Mouse (Mus musculus): ENCODE results near the gene Hyal3. TPM values are rescaled to one million over a fixed set of nuclear protein-coding genes. Genes with fewer than 3 reads are reported as not detected.

The Hyal3 gene
- polyA plus RNA-seq, 1 experiment from 2014 or later = 1.4 TPM

DNA sequence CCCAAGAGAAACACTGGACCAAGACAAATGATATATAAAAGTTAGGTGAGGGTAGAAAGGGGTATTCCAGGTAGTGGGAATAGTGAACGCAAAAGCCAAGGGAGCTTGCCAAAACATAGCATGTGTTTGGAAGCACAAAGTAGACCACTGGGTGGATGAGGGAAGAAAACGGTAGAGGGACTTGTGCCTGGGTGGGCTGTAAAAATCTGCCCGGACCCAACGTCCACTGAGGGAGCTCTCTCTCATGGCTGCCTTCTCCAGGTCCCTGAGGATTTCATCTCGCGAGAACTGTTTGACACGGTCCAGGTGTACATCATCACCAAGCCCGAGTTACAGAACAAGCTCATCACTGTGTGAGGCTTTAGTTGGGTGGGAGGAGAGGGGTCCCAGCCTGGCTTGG lies 37.9 kb upstream of the Hyal3 start:
- Histone ChIP-seq H3K9me3 (no peaks in the 10 kb centered on the region), H3K4me2 (peak overlapping the region; percentile 84), H3K4me3 (peak overlapping the region; percentile 83), H3K36me3 (peaks cover 32% of the 10 kb centered on the region), H3K27ac (no peak overlapping the region), H3K4me1 (peaks cover 33% of the 10 kb centered on the region), H3K9ac (peak overlapping the region; percentile 61), H3K27me3 (no peaks in the 10 kb centered on the region)
- WGBS = 24% methylated on average over 8 of the region's 8 CpGs
- ATAC-seq (ENCODE audit: borderline replicate concordance, extremely low read depth, low FRiP score, low TSS enrichment) = no peak

DNA sequence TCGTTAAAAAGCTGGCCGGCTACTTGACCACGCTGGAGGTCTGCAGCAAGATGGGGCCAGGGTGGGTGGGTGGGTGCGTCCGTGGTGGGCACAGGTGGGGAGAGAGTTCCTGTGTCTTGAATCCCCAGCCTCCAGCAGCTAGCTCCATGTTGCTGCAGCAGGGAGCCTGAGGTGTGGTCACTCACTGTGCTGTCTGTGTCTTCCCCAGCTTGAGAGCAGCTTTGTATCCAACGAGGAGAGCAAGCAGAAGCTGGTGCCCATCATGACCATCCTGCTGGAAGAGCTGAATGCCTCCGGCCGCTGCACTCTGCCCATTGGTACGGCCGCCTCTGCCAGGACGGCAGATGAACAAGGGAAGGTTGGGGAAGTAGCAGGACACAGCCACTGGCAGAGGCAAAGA lies 37.3 kb upstream of the Hyal3 start:
- Histone ChIP-seq H3K27ac (no peak overlapping the region), H3K9me3 (no peaks in the 10 kb centered on the region), H3K4me1 (peaks cover 34% of the 10 kb centered on the region), H3K36me3 (peaks cover 26% of the 10 kb centered on the region), H3K9ac (no peak overlapping the region), H3K27me3 (no peaks in the 10 kb centered on the region), H3K4me2 (no peak overlapping the region), H3K4me3 (no peak overlapping the region)
- ATAC-seq (ENCODE audit: borderline replicate concordance, extremely low read depth, low FRiP score, low TSS enrichment) = no peak
- 83% methylated on average over 11 of the region's 11 CpGs for WGBS

DNA sequence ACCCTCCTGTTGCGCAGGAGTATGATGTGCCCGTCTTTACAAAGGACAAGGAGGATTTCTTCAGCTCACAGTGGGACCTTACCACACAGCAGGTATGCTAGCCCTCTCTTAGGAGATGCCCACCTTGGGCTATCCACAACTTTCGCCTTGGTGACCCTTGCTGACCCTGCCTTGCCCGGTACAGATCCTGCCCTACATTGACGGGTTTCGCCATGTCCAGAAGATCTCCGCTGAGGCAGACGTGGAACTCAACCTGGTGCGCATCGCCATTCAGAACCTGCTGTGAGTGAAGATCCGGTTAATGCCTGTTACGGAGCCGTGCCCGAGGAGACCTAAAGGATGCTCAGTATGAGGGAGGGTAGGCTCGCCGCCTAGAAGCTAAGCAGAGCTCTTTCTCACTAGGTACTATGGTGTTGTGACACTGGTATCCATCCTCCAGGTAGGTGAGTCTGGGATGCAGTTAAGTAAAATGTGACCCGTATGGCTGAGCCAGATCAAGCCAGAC lies 36.4 kb upstream of the Hyal3 start:
- no peak overlapping the region for H3K4me2 ChIP-seq
- H3K9me3 ChIP-seq = no peaks in the 10 kb centered on the region
- no peaks in the 10 kb centered on the region for H3K27me3 ChIP-seq
- WGBS = 93% methylated on average over 17 of the region's 17 CpGs
- no peak overlapping the region for H3K4me3 ChIP-seq
- H3K4me1 ChIP-seq = peaks cover 34% of the 10 kb centered on the region
- no peak for ATAC-seq (ENCODE audit: borderline replicate concordance, extremely low read depth, low FRiP score, low TSS enrichment)
- H3K36me3 ChIP-seq = peaks cover 16% of the 10 kb centered on the region
- H3K9ac ChIP-seq = no peak overlapping the region
- no peak overlapping the region for H3K27ac ChIP-seq

DNA sequence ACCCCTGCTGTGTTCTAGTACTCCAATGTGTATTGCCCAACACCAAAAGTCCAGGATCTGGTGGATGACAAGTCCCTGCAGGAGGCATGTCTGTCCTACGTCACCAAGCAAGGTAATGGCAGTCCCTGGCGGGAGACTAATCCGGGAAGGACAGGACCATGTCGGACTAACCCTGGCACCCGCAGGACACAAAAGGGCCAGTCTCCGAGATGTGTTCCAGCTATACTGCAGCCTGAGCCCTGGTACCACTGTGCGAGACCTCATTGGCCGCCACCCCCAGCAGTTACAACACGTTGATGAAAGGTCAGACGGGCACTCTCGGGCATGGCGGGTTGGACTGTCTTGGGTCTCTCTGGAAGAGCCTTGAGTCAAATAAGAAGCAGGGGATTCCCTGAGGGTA lies 35.9 kb upstream of the Hyal3 start:
- Histone ChIP-seq H3K4me3 (no peak overlapping the region), H3K27ac (no peak overlapping the region), H3K9ac (no peak overlapping the region), H3K36me3 (peaks cover 12% of the 10 kb centered on the region; the same call in 1 of the 2 replicates), H3K9me3 (no peaks in the 10 kb centered on the region), H3K4me2 (no peak overlapping the region), H3K4me1 (peaks cover 34% of the 10 kb centered on the region), H3K27me3 (no peaks in the 10 kb centered on the region)
- no peak for ATAC-seq (ENCODE audit: borderline replicate concordance, extremely low read depth, low FRiP score, low TSS enrichment)
- 90% methylated on average over 12 of the region's 12 CpGs for WGBS

DNA sequence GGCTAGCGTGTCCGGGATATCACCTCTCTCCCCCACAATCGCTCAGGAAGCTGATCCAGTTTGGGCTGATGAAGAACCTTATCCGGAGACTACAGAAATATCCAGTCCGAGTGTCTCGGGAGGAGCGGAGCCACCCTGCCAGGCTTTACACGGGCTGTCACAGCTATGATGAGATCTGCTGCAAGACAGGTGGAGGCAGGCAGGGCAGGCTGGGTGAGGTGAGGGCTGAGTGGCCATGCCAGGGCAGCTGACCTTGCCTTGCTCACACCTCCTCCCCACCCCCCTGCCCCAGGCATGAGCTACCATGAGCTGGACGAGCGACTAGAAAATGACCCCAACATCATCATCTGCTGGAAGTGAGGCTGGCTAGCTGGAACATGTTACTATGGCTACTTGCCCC lies 35.4 kb upstream of the Hyal3 start:
- no peak overlapping the region for H3K4me2 ChIP-seq
- no peak for ATAC-seq (ENCODE audit: borderline replicate concordance, extremely low read depth, low FRiP score, low TSS enrichment)
- whole genome bisulfite sequencing = 85% methylated on average over 10 of the region's 10 CpGs

DNA sequence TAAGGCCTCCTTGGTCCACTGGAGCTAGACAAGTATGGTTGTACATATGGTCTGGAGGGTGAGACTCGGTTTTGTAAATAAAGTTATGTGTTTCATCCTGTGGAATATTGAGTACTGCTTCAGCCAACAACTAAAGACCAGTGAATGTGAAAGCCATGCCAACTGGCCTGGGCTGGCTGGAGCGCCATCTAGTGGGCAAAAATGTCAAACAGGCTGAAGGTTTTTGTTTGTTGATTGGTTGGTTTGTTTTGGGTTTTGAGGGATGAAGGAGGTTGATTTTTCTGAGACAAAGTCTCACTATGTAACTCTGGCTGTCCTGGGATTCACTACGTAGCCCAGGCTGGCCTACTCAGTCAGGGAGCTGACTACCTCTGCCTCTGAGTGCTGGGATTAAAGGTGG lies 35.0 kb upstream of the Hyal3 start:
- WGBS = 12% methylated on average over 3 of the region's 3 CpGs
- Histone ChIP-seq H3K9me3 (no peaks in the 10 kb centered on the region), H3K36me3 (peaks cover 9% of the 10 kb centered on the region; the same call in 1 of the 2 replicates), H3K27me3 (no peaks in the 10 kb centered on the region), H3K4me3 (no peak overlapping the region), H3K27ac (no peak overlapping the region), H3K4me1 (peaks cover 41% of the 10 kb centered on the region), H3K9ac (no peak overlapping the region), H3K4me2 (no peak overlapping the region)
- ATAC-seq (ENCODE audit: borderline replicate concordance, extremely low read depth, low FRiP score, low TSS enrichment) = no peak

More for the DNA sequence above, 35.4 kb upstream of the Hyal3 start:
- Histone ChIP-seq H3K36me3 (peaks cover 9% of the 10 kb centered on the region; the same call in 1 of the 2 replicates), H3K9ac (no peak overlapping the region), H3K27ac (no peak overlapping the region), H3K4me3 (no peak overlapping the region), H3K27me3 (no peaks in the 10 kb centered on the region), H3K4me1 (peaks cover 37% of the 10 kb centered on the region), H3K9me3 (no peaks in the 10 kb centered on the region)

DNA sequence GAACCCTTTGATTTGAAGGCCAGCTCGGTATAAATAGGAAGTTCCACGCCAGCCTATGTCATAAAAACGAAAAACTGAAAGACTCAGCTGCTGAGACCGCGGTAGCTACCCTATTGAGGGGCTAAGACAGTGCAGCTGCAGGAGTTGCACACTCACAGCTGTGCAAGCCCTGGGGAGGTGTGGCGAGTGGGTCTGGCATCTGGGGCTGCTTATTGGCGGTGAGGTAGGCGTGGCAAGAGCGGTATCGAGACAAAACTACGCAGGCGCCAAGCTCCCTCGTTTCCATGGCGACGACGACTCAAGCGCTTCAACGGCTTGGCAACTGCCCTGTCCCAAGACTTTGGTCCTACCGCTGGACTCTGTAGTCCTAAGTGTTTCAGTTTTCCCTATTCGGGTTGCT lies 33.6 kb upstream of the Hyal3 start, which contains the start of gene Zmynd10:
Zmynd10 (plus strand) TSS at position 273 of the 400 bp plus-strand sequence.
- peaks cover 44% of the 10 kb centered on the region for H3K4me1 ChIP-seq
- 1% methylated on average over 20 of the region's 20 CpGs for WGBS
- H3K4me3 ChIP-seq = peak within 1 kb of the TSS; percentile 19
- no peaks in the 10 kb centered on the region for H3K27me3 ChIP-seq
- H3K9ac ChIP-seq = no peak within 1 kb of the TSS
- peaks cover 9% of the 10 kb centered on the region; the same call in 1 of the 2 replicates for H3K36me3 ChIP-seq
- peak; percentile 41; the same call in 1 of the 2 replicates for ATAC-seq (ENCODE audit: borderline replicate concordance, extremely low read depth, low FRiP score, low TSS enrichment)
- H3K4me2 ChIP-seq = peak within 1 kb of the TSS; percentile 44
- no peak within 1 kb of the TSS; the same call in 1 of the 2 replicates for H3K27ac ChIP-seq
- no peaks in the 10 kb centered on the region for H3K9me3 ChIP-seq

DNA sequence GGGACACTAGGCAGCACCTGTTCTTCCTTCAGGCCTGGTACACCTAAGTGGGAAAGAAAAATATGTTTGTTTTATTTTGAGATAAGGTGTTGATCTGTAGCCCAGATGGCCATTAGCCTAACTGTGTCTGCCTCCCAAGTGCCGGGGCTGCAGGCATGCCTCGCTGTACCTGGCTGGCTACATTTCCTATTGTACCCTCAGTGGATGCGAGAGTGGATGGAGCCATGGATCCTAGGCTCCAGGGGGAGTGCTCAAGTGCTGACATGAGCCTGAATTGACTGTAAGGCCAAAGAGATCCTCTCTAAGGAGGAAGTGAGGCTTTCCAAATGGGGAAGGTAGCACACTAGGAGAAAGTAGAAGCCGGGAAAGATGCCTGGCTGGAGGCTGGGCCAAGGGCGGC lies 32.7 kb upstream of the Hyal3 start:
- H3K4me2 ChIP-seq = no peak overlapping the region
- no peak overlapping the region for H3K9ac ChIP-seq
- no peak overlapping the region for H3K4me3 ChIP-seq
- H3K9me3 ChIP-seq = no peaks in the 10 kb centered on the region
- H3K27ac ChIP-seq = no peak overlapping the region
- peaks cover 46% of the 10 kb centered on the region for H3K4me1 ChIP-seq
- peaks cover 9% of the 10 kb centered on the region; the same call in 1 of the 2 replicates for H3K36me3 ChIP-seq
- WGBS = 72% methylated on average over 5 of the region's 5 CpGs
- ATAC-seq (ENCODE audit: borderline replicate concordance, extremely low read depth, low FRiP score, low TSS enrichment) = no peak
- H3K27me3 ChIP-seq = no peaks in the 10 kb centered on the region

DNA sequence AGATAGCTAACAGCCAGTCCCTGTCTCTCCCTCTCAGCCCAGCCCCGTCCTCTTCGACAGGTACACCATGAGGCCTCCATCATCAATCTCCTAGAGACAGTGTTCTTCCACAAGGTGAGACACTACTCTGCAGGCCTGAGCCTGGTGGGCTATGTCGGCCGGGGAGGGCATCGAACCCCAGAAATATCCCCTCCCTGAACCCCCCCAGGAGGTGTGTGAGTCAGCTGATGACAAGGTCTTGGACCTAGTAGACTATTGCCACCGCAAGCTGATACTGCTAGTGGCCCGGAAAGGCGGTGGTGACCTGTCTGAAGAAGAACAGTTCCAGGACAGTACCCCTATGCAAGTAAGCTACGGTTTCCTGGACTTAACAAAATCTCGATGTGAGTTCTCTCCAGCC lies 31.8 kb upstream of the Hyal3 start:
- 87% methylated on average over 10 of the region's 10 CpGs for WGBS
- no peak overlapping the region for H3K4me2 ChIP-seq
- peaks cover 54% of the 10 kb centered on the region for H3K4me1 ChIP-seq
- H3K36me3 ChIP-seq = peaks cover 9% of the 10 kb centered on the region; the same call in 1 of the 2 replicates
- H3K27me3 ChIP-seq = no peaks in the 10 kb centered on the region
- H3K9me3 ChIP-seq = no peaks in the 10 kb centered on the region
- H3K9ac ChIP-seq = no peak overlapping the region
- no peak overlapping the region for H3K4me3 ChIP-seq
- H3K27ac ChIP-seq = no peak overlapping the region
- ATAC-seq (ENCODE audit: borderline replicate concordance, extremely low read depth, low FRiP score, low TSS enrichment) = no peak

DNA sequence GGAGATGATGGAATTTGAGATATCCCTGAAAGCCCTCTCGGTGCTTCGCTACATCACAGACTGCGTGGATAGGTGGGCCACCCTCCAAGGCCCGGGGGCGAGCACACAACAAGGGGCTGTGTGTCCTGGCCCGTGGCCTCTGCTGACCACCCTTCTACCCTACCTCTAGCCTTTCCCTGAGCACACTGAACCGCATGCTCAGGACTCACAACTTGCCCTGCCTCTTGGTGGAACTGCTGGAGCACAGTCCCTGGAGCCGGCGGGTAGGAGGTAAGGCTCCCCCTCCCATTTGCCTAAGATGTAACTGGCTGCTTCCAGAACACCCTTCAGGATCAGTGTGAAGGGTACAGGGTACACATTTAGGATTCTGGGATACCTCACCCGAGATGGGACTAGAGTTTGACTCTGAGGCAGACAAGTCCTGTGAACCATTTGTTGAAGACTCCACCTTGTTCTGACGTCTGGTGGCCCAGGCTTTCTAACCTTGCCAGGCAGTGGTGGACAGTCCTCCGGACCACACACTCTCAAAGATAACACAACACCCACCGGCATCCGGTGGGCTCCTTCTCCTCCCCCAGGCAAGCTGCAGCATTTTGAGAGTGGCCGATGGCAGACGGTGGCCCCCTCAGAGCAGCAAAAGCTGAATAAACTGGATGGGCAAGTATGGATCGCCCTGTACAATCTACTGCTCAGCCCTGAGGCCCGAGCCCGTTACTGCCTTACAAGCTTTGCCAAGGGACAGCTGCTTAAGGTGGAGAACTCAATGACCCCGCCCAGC lies 31.1 kb upstream of the Hyal3 start:
- Histone ChIP-seq H3K9me3 (no peaks in the 10 kb centered on the region), H3K27ac (no peak overlapping the region), H3K4me1 (peaks cover 54% of the 10 kb centered on the region), H3K4me3 (no peak overlapping the region), H3K36me3 (peaks cover 6% of the 10 kb centered on the region; the same call in 1 of the 2 replicates), H3K27me3 (no peaks in the 10 kb centered on the region), H3K9ac (no peak overlapping the region), H3K4me2 (no peak overlapping the region)
- 69% methylated on average over 20 of the region's 20 CpGs for WGBS
- no peak for ATAC-seq (ENCODE audit: borderline replicate concordance, extremely low read depth, low FRiP score, low TSS enrichment)

DNA sequence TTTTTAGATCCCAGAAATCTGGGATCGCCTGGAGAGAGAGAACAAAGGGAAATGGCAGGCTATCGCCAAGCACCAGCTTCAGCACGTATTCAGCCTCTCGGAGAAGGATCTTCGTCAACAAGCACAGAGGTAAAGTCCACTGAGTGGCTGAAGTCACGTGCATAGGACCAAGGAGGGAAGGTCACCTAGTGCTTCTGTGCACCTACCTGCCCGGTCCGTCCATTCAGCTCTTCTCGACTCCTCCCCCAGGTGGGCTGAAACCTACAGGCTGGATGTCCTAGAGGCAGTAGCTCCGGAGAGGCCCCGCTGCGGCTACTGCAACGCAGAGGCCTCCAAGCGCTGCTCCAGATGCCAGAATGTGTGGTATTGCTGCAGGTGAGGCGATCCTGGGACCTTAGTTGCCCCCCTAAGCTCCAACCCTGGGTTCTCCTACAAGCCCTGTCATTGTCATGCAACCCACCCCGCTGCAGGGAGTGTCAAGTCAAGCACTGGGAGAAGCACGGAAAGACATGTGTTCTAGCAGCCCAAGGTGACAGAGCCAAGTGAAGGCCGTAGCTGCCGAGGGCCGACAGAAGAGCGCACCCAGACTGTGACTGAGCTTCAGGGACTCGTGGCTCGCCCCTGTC lies 30.0 kb upstream of the Hyal3 start:
- no peaks in the 10 kb centered on the region for H3K36me3 ChIP-seq
- no peaks in the 10 kb centered on the region for H3K27me3 ChIP-seq
- peaks cover 58% of the 10 kb centered on the region for H3K4me1 ChIP-seq
- H3K4me3 ChIP-seq = peak overlapping the region; percentile 53
- H3K9ac ChIP-seq = peak overlapping the region; percentile 74
- WGBS = 34% methylated on average over 23 of the region's 23 CpGs
- peak overlapping the region; percentile 65 for H3K27ac ChIP-seq
- H3K4me2 ChIP-seq = peak overlapping the region; percentile 96
- no peaks in the 10 kb centered on the region for H3K9me3 ChIP-seq
- no peak for ATAC-seq (ENCODE audit: borderline replicate concordance, extremely low read depth, low FRiP score, low TSS enrichment)

All from lung, embryonic 15.5 days (tissue).